24 mouse cellular contexts compared by ENCODE assay signal in genomic region chr3:51325475-51325874, GRCm38 (mm10). TPM values are rescaled to one million over a fixed set of nuclear protein-coding genes. Genes with fewer than 3 reads are reported as not detected.
DNase-seq lines count a peak whose midpoint lies in the region; ATAC-seq and TF ChIP-seq lines count a peak whose summit lies in the region.
"Had no signal": no experiment of that assay in that cellular context is flagged by ENCODE, and none has a peak within 500 bp of the region (broad histone marks: within the 10 kb centered on the region; RNA-seq: fewer than 3 reads in every experiment).

No protein-coding gene starts in this region.

- no peak for DNase-seq in liver, embryonic 14.5 days (ENCODE audit: low read depth in 3 of 3, low spot score in 3 of 3)
- no peak for DNase-seq in liver, embryonic 11.5 days (ENCODE audit: low spot score)
- peak; percentile 43 for DNase-seq in ES-CJ7 (ENCODE audit: low read depth, low spot score)
- peak; percentile 24 for DNase-seq in splenic B cell, adult 2 months (ENCODE audit: low read depth, low spot score)
- DNase-seq in left cerebral cortex, postnatal 14 days (ENCODE audit: low spot score in 2 of 2), result no peak
- DNase-seq: adrenal gland, adult 8-10 months; cerebellum, adult 2 months; cerebellum, postnatal 14 days; heart, postnatal 14 days; kidney, adult 2 months; left cerebral cortex, postnatal 4 days; right cerebral cortex, adult 18-20 months; spleen, adult 18-20 months had no signal

- no peak overlapping the region for H3K27ac ChIP-seq in liver, embryonic 14.5 days
- no peak overlapping the region for H3K27ac ChIP-seq in liver, embryonic 11.5 days (ENCODE audit: low read depth, low read length)
- H3K27ac ChIP-seq: hindbrain, embryonic 10.5 days; hindbrain, embryonic 15.5 days; left cerebral cortex, adult 2 months; liver, embryonic 15.5 days; neural tube, embryonic 12.5 days had no signal

- TF ChIP-seq CTCF in liver, embryonic 14.5 days (IDR thresholded peaks at IDR 0.05; ENCODE audit: low read depth), result peak; percentile 31
- TF ChIP-seq CTCF in E14TG2a.4 (conservative IDR thresholded peaks at IDR 0.05; ENCODE audit: low read length), result peak; percentile 43

- H3K27me3 ChIP-seq in liver, embryonic 14.5 days (ENCODE audit: control insufficient read depth, insufficient read depth, low read length), result no peaks in the 10 kb centered on the region
- no peaks in the 10 kb centered on the region for H3K27me3 ChIP-seq in liver, embryonic 11.5 days (replicated peaks; ENCODE audit: control insufficient read depth, insufficient read depth, low read length)
- H3K27me3 ChIP-seq in E14TG2a.4 (ENCODE audit: insufficient read depth, low read length), result no peaks in the 10 kb centered on the region
- no peaks in the 10 kb centered on the region for H3K27me3 ChIP-seq in splenic B cell, adult 2 months (ENCODE audit: control insufficient read depth, insufficient read depth, low read length, poor library complexity, severe bottlenecking)
- H3K27me3 ChIP-seq: hindbrain, embryonic 15.5 days; liver, embryonic 15.5 days; neural tube, embryonic 12.5 days had no signal

- intact Hi-C loops in left cerebral cortex, postnatal 14 days (cut with DNase I), result no loop called here

- no peak overlapping the region for H3K4me2 ChIP-seq in liver, embryonic 14.5 days (ENCODE audit: low read depth)
- H3K4me2 ChIP-seq in liver, embryonic 11.5 days, result no peak overlapping the region
- H3K4me2 ChIP-seq: hindbrain, embryonic 15.5 days; liver, embryonic 15.5 days; neural tube, embryonic 12.5 days had no signal

- no peak overlapping the region for H3K4me3 ChIP-seq in liver, embryonic 14.5 days (ENCODE audit: insufficient read depth in 1 of 2, low read depth in 2 of 2, low read length in 2 of 2)
- no peak overlapping the region for H3K4me3 ChIP-seq in liver, embryonic 11.5 days (ENCODE audit: low read depth, low read length)
- H3K4me3 ChIP-seq in E14TG2a.4 (replicated peaks; ENCODE audit: low read length), result no peak overlapping the region
- H3K4me3 ChIP-seq: erythroblast, embryonic 14.5 days; hindbrain, embryonic 10.5 days; hindbrain, embryonic 15.5 days; left cerebral cortex, adult 2 months; liver, embryonic 15.5 days; myocyte; neural tube, embryonic 12.5 days had no signal

- 85% methylated on average over 1 of the region's 1 CpGs for WGBS in liver, embryonic 14.5 days (ENCODE audit: insufficient replicate concordance)
- 76% methylated on average over 1 of the region's 1 CpGs for WGBS in liver, embryonic 11.5 days

- H3K9ac ChIP-seq in liver, embryonic 14.5 days (replicated peaks), result no peak overlapping the region
- no peak overlapping the region for H3K9ac ChIP-seq in liver, embryonic 11.5 days (ENCODE audit: low read depth, low read length)
- H3K9ac ChIP-seq: hindbrain, embryonic 15.5 days; liver, embryonic 15.5 days; neural tube, embryonic 12.5 days had no signal

- peaks cover 29% of the 10 kb centered on the region for H3K36me3 ChIP-seq in liver, embryonic 14.5 days (replicated peaks; ENCODE audit: control insufficient read depth, insufficient read depth, low read depth)
- H3K36me3 ChIP-seq in liver, embryonic 11.5 days (ENCODE audit: control insufficient read depth, insufficient read depth, low read length), result peaks cover 5% of the 10 kb centered on the region; the same call in 1 of the 2 replicates
- peaks cover 11% of the 10 kb centered on the region for H3K36me3 ChIP-seq in E14TG2a.4 (ENCODE audit: insufficient read depth, low read length)
- 0 out of 2 replicates have a peak, but pooled peaks cover 2% of the 10 kb centered on the region for H3K36me3 ChIP-seq in splenic B cell, adult 2 months (ENCODE audit: control insufficient read depth, insufficient read depth, low read length, poor library complexity, severe bottlenecking)

- H3K9me3 ChIP-seq in liver, embryonic 14.5 days (ENCODE audit: control insufficient read depth, low read length), result no peaks in the 10 kb centered on the region
- H3K9me3 ChIP-seq in liver, embryonic 11.5 days (ENCODE audit: control insufficient read depth, low read length), result peaks cover 4% of the 10 kb centered on the region; the same call in 1 of the 2 replicates
- peaks cover 4% of the 10 kb centered on the region; the same call in 1 of the 2 replicates for H3K9me3 ChIP-seq in E14TG2a.4 (ENCODE audit: low read length)
- H3K9me3 ChIP-seq: hindbrain, embryonic 15.5 days; liver, embryonic 15.5 days had no signal

- peaks cover 0 to 3% of the 10 kb centered on the region in 2 experiments; a peak in 2 of 4 replicates for H3K4me1 ChIP-seq in liver, embryonic 14.5 days (replicated peaks; ENCODE audit: control insufficient read depth in 2 of 2, insufficient read depth in 2 of 2, low read length in 1 of 2)
- H3K4me1 ChIP-seq in liver, embryonic 11.5 days (replicated peaks; ENCODE audit: control insufficient read depth, insufficient read depth, low read length), result no peaks in the 10 kb centered on the region
- H3K4me1 ChIP-seq in E14TG2a.4 (replicated peaks; ENCODE audit: low read depth, low read length), result peaks cover 32% of the 10 kb centered on the region
- H3K4me1 ChIP-seq: hindbrain, embryonic 15.5 days; neural tube, embryonic 12.5 days had no signal

- no peak for ATAC-seq in liver, embryonic 14.5 days (ENCODE audit: insufficient read depth)
- ATAC-seq in liver, embryonic 11.5 days (replicated peaks; ENCODE audit: low FRiP score), result no peak
- ATAC-seq: forebrain, embryonic 16.5 days; inflammation-experienced regulatory T-cells, adult 6 months; midbrain, embryonic 16.5 days had no signal

- no peak for TF ChIP-seq EP300 in liver, embryonic 14.5 days (IDR thresholded peaks at IDR 0.05; ENCODE audit: low read depth)

RNA-seq across cellular contexts. Expression of gene Elf2, which starts 15.0 kb away (rescaled TPM):
- 14.8 and 20.7 TPM in 2 replicates for polyA plus RNA-seq in liver, embryonic 14.5 days (2012; rRNA removed)
- polyA plus RNA-seq in liver, embryonic 14.5 days (2014; fragmentation: Nextera tagmentation; extraction: Ambion mirVana), result 14.7 and 18.9 TPM in 2 replicates
- polyA plus RNA-seq in liver, embryonic 11.5 days (2014; fragmentation: Nextera tagmentation; extraction: Ambion mirVana), result 36.5 and 37.9 TPM in 2 replicates
- total RNA-seq in left cerebral cortex, postnatal 14 days (2021), result 10 to 100 TPM; 25.5 to 26.1 TPM

Comparison
In these comparisons a context has a peak if more than half of its experiments do, and no peak if none do; other contexts are left out.
1. DNase-seq: peak in ES-CJ7 (single experiment) and splenic B cell, adult 2 months (single experiment); none in liver, embryonic 14.5 days (0 of 3), liver, embryonic 11.5 days (single experiment) and left cerebral cortex, postnatal 14 days (0 of 2).